Mouse (Mus musculus) forebrain, embryonic 13.5 days (tissue): Measurements from ENCODE around the gene Rhbdf1. TPM values are rescaled to one million over a fixed set of nuclear protein-coding genes. Genes with fewer than 3 reads are reported as not detected.

Source experiments
- ATAC-seq: fragments of 200-750 bp; cut with Nextera tagmentation; 2 replicates; pipeline ENCODE4 v1.8.0; 2017
- H3K27ac ChIP-seq: fragments of 300-500 bp; sonication (generic); 2 replicates; pipeline ENCODE4 v1.5.1; 2015; ENCODE audit warnings: inconsistent platforms, mild to moderate bottlenecking, moderate library complexity
- H3K27me3 ChIP-seq: fragments of 300-500 bp; sonication (generic); 2 replicates; pipeline ENCODE4 v1.6.1; 2015; ENCODE audit warnings: mild to moderate bottlenecking, inconsistent platforms
- H3K36me3 ChIP-seq: fragments of 300-500 bp; sonication (generic); 2 replicates; pipeline ENCODE4 v1.6.1; 2015; ENCODE audit warnings: mild to moderate bottlenecking, inconsistent platforms; ENCODE audit not compliant: poor library complexity, severe bottlenecking
- H3K4me1 ChIP-seq: fragments of 300-500 bp; sonication (generic); 2 replicates; pipeline ENCODE4 v1.6.1; 2015; ENCODE audit warnings: inconsistent platforms
- H3K4me2 ChIP-seq: fragments of 300-500 bp; sonication (generic); 2 replicates; pipeline ENCODE4 v1.6.1; 2015; ENCODE audit warnings: inconsistent platforms, mild to moderate bottlenecking, moderate library complexity
- H3K4me3 ChIP-seq: fragments of 300-500 bp; sonication (generic); 2 replicates; pipeline ENCODE4 v1.5.1; 2015; ENCODE audit warnings: mild to moderate bottlenecking, inconsistent platforms
- H3K9ac ChIP-seq: fragments of 300-500 bp; sonication (generic); 2 replicates; pipeline ENCODE4 v1.6.1; 2015; ENCODE audit warnings: mild to moderate bottlenecking, inconsistent platforms
- H3K9me3 ChIP-seq: fragments of 300-500 bp; sonication (generic); replicated peaks from 2 replicates; pipeline ENCODE4 v1.6.1; 2016; ENCODE audit warnings: inconsistent platforms
- WGBS: fragments of 180-500 bp; shearing (Covaris S2); methylation state at CpG from one replicate; pipeline ENCODE4 v1.1.7; 2015; 5-methylcytosine and 5-hydroxymethylcytosine counted together
- polyA plus RNA-seq: library from polyadenylated mRNA; unstranded; fragments of >200 nt; fragmentation: Nextera tagmentation; extraction: Ambion mirVana; gene quantifications from 2 replicates; pipeline ENCODE4 v1.2.1, GENCODE M21; 2015

The Rhbdf1 gene
- polyA plus RNA-seq, 1 experiment from 2014 or later = 9.7 TPM

DNA sequence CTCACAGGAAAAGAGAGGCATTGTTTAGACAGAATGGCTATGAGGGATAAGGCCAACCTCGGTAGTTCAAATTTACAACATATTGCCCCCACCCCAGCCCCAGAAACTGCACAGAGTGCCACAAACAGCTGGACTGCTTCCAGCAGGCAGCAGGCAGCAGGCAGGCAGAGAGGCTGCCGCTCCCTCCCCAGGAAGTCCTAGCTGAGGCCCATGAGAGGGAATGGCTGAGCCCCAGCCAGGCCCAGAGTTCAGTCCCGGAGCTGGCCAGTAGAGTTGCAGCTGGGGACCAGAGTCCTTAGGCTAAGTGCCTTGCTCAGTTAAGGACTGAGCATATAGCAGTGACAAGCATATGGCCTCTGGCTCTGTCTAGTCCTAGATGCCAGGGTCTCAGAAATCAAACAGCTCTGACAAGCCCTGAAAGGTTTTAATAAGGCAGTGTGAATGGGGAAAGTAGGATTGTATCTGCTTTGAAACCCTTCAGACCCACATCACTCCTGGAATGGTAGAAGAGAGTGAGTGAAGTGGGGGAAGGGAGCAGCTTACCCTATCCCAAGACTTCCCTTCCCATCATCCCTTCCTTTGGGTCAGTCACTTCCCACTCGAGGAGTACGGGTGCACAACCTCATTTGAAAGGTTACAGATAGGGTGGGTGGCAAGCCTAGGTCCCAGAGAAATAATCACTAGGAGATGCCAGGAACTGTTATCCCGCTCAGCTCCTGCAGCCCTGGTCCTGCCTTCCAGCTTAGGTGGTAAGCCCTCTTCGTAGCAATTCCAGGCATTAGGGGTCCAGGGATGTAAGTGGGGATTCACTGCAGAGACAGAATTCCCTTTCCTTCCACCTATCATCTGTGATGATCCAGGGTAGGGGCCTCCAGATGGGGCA is 3.4 kb upstream of the Rhbdf1 start:
- WGBS = 64% methylated on average over 7 of the region's 7 CpGs

DNA sequence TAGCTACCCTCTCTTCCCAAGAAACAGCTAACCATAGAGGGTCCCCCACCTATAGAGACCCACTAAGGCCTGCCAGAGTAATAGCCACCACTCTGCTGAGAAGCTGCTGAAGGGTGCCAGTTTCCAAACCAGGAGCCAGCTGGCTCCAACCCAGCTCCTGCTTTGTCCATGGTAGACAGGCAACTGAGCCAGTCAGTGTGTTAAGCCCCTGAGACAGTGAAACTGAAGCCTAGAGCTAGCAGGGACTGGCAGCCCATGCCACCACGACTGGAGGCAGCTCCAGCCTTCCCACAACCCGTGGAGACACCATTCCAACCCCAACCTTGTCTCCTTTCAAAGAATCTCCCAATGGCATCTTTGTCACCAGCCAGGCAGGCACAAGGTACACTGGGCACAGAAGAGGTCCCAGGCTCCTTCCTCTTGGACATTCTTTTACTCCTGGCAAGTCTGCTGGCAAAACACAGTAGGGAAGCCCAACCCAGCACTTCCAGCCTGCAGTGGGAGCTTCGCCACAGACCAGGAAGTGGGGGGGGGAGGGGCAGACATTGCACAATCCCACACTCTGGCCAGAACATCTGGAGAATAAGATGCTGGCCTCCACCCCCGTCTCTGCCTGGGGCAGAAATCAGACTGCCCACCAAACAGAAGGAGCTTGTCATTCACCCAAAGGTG is 2.5 kb upstream of the Rhbdf1 start:
- no peaks in the 10 kb centered on the region for H3K9me3 ChIP-seq
- H3K9ac ChIP-seq = no peak overlapping the region
- H3K27ac ChIP-seq = peak overlapping the region; percentile 44
- no peak overlapping the region for H3K4me2 ChIP-seq
- no peak; the same call in 1 of the 2 replicates for ATAC-seq
- WGBS = 32% methylated on average over 4 of the region's 4 CpGs
- H3K27me3 ChIP-seq = peaks cover 51% of the 10 kb centered on the region
- peaks cover 53% of the 10 kb centered on the region for H3K4me1 ChIP-seq
- H3K4me3 ChIP-seq = no peak overlapping the region
- H3K36me3 ChIP-seq = peaks cover 11% of the 10 kb centered on the region

More for the DNA sequence above, 3.4 kb upstream of the Rhbdf1 start:
- Histone ChIP-seq H3K4me1 (peaks cover 53% of the 10 kb centered on the region), H3K27me3 (peaks cover 45% of the 10 kb centered on the region), H3K9me3 (no peaks in the 10 kb centered on the region), H3K27ac (no peak overlapping the region), H3K9ac (no peak overlapping the region), H3K4me3 (no peak overlapping the region), H3K4me2 (peak overlapping the region; percentile 77; the same call in 1 of the 2 replicates), H3K36me3 (peaks cover 20% of the 10 kb centered on the region)
- ATAC-seq = no peak

DNA sequence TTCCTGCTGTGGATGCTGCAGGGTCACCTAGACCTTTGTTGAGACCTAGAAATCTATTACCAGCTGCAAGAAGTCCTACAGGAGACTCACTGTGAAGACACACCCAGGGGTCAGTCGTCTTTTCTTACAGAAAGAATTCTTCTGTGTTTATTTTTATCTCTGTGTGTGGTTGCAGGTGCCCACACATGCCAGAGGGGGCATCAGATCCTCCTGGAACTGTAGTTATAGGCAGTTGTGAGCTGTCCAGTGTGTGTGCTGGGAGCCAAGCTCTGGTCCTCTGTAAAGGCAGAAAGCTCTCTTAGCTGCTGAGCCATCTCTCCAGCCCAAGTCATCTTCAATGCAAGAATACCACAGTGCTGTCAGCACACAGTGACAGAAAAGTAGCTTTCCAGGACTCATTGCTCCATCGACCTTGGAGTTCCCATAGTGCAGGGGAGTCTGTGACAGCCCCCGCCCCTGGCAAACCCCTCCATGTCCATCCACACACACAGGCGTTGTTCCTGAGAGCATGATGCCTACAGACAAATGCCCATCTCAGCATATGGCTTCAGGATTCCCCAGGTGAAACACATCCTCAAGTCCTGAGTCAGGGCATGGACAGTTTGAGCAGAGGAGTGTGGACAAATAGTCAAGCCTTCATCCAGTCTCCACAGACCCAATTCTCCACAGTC is 1.3 kb upstream of the Rhbdf1 start:
- H3K9ac ChIP-seq = no peak overlapping the region
- no peaks in the 10 kb centered on the region for H3K9me3 ChIP-seq

DNA sequence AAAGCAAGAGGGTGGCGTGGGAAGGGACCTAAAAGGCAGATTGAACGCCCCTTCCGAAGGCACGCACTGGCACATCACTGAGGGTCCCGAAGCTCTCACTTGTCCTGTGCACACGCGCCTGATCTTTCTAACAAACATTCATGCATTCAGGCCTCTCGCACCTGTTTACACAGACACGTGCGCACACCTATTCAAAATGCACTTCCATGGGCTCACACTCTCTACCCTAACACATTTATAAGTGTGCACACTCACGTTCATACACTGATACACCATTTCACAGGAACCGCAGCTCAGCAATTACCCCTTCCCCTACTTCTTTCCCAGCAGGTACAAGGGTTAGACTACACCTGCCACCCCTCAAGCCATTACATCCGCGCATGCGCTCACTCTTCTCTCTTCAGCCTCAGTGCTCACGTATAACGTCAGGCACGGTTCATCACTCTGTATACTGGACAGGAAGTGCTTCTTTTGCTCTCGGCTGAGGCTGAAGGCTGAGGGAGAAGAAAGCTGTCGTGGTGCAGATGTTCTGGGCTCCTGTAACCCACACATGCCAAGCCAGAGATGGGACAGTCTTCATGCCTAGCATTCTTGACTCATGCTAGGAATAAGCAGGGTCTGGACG is 582 bp upstream of the Rhbdf1 start:
- H3K27ac ChIP-seq = no peak overlapping the region
- H3K4me2 ChIP-seq = peak overlapping the region; percentile 99
- H3K36me3 ChIP-seq = no peaks in the 10 kb centered on the region
- H3K9ac ChIP-seq = peak overlapping the region; percentile 74; the same call in 1 of the 2 replicates
- H3K4me1 ChIP-seq = peaks cover 61% of the 10 kb centered on the region
- H3K4me3 ChIP-seq = peak overlapping the region; percentile 62
- WGBS = 11% methylated on average over 21 of the region's 21 CpGs
- H3K9me3 ChIP-seq = no peaks in the 10 kb centered on the region
- no peak for ATAC-seq
- H3K27me3 ChIP-seq = peaks cover 51% of the 10 kb centered on the region

More for the DNA sequence above, 1.3 kb upstream of the Rhbdf1 start:
- Histone ChIP-seq H3K36me3 (no peaks in the 10 kb centered on the region), H3K4me1 (peaks cover 59% of the 10 kb centered on the region), H3K4me3 (no peak overlapping the region), H3K27ac (no peak overlapping the region), H3K27me3 (peaks cover 51% of the 10 kb centered on the region), H3K4me2 (no peak overlapping the region)
- ATAC-seq = no peak
- WGBS = 74% methylated on average over 4 of the region's 4 CpGs

DNA sequence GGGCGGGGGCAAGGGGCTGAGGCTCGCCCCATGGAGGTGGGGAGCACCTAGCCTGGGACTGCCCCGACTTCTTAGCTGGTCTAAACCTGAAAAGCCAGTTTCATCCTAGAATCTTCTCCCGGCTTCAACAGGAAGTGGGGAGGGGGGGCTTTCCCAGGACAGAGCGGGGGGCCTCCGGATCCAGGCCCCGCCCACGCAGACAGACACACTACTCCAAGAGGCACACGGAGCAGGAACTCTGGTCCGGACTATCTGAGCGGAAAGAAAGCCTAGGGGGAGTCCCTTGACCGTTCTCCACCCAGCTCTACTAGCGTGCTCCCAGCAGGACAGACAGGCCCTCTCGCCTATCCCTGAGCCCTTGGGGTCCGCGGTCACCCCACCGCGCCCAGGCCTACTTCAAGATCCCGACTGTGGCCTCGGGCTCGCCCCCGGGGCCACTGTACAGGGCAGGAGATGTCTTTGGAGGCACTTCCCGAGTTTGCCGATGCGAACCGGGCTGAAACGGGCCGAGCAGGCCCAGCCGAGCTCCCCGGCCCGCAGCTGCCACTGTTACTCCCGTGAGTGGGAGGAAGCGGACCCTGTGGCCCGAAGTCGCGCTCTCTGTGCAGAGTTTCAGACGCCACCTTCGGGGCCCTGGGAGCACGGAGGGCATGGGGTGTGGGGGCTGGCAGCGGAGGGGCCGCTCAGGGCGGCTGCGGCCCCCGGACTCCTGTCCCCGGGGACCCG is 712 bp downstream of the Rhbdf1 start:
- peak overlapping the region; percentile 74 for H3K9ac ChIP-seq
- 1% methylated on average over 45 of the region's 46 CpGs for WGBS
- H3K4me3 ChIP-seq = peak overlapping the region; percentile 62
- H3K9me3 ChIP-seq = no peaks in the 10 kb centered on the region
- peaks cover 49% of the 10 kb centered on the region for H3K4me1 ChIP-seq
- ATAC-seq = peak; percentile 17; the same call in 1 of the 2 replicates
- no peaks in the 10 kb centered on the region for H3K36me3 ChIP-seq
- H3K27ac ChIP-seq = peak overlapping the region; percentile 51
- peaks cover 51% of the 10 kb centered on the region for H3K27me3 ChIP-seq
- H3K4me2 ChIP-seq = peak overlapping the region; percentile 99

DNA sequence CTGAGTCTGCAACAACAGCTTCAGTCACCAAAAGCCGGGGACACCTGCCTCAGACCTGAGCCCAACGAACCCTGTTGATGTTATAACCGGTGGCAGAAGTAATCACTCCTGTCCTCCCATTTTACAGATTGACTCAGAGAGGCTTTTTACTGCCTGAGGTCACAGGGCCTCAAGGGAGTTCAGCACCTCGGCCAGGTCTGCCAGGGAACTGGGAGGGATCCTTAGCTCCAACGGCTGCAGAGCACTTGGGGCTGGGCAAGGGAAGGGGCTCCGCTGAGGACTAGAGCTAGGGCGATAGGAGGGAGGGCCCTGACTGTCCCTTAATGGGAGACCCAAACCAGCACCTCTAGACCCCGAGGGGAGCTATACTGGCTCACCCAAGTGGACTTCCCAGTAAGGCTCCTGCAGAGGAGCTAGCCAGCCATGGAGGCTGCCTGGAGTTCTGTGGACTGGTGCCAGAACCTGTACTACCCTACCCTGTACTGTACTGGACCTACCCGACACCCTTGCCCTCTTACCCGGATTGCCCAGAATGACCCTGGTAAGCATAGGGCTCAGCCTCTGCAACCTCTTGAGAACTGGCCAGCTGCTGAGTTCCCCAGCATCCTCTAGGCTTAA is 1.4 kb downstream of the Rhbdf1 start:
- H3K27me3 ChIP-seq = peaks cover 51% of the 10 kb centered on the region
- WGBS = 40% methylated on average over 10 of the region's 10 CpGs
- peaks cover 46% of the 10 kb centered on the region for H3K4me1 ChIP-seq
- H3K9me3 ChIP-seq = no peaks in the 10 kb centered on the region
- H3K36me3 ChIP-seq = no peaks in the 10 kb centered on the region
- peak overlapping the region; percentile 99 for H3K4me2 ChIP-seq
- H3K4me3 ChIP-seq = peak overlapping the region; percentile 62
- H3K27ac ChIP-seq = no peak overlapping the region
- 0 out of 2 replicates have a peak, but pooled peaks have one; percentile 4 for ATAC-seq
- H3K9ac ChIP-seq = 0 out of 2 replicates have a peak overlapping the region, but pooled peaks have one; percentile 74

DNA sequence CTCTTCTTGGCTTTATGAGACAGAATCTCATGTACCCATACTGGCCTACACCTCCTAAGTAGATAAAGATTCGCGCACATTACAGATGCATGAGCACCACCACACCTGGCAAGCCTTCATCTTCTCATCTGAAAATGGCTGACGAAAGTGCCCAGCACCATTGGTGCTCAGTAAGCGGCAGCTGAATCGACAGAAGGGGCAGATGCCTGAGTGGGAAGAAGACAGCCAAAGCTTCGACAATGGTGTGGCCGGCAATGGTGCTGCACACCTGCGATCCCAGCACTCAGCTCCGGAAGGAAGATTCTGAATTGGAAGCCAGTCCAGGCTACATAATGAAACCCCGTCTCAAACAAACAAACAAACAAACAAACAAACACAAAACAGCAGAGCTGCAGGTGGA is 2.8 kb downstream of the Rhbdf1 start:
- no peak for ATAC-seq
- Histone ChIP-seq H3K9ac (no peak overlapping the region), H3K4me3 (no peak overlapping the region), H3K4me2 (no peak overlapping the region), H3K4me1 (peaks cover 33% of the 10 kb centered on the region), H3K36me3 (no peaks in the 10 kb centered on the region), H3K9me3 (no peaks in the 10 kb centered on the region), H3K27ac (no peak overlapping the region), H3K27me3 (peaks cover 42% of the 10 kb centered on the region)
- WGBS = 86% methylated on average over 10 of the region's 10 CpGs

DNA sequence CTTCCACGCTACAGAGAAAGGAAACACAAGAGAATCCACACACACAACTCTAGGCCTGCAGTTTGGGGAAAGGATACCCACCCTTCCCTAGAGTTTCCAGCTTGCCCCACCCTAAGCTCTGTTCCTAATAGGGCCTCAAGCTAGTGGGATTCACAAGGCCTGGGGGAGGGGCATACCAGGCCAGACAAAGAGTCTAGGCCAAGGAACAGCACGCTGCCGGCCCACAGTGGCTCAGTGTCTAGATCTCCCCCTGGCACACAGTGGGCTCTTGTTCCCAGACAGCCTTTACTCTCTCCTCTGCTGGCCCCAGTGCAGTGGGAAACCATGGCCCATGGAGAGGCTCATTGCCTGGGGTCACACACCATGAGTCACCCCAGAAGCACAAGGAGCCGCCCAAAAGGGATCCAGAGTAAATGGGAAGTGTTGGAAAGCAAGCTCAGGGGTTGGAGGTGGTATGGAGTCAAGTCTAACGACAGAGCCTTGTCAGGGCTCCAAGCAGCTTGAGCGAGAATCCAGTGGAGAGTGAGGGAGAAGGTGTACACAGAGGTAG is 3.5 kb downstream of the Rhbdf1 start:
- 0 out of 2 replicates have a peak overlapping the region, but pooled peaks have one; percentile 19 for H3K27ac ChIP-seq
- H3K9me3 ChIP-seq = no peaks in the 10 kb centered on the region
- H3K4me2 ChIP-seq = no peak overlapping the region
- H3K4me1 ChIP-seq = peaks cover 30% of the 10 kb centered on the region
- peaks cover 36% of the 10 kb centered on the region for H3K27me3 ChIP-seq
- H3K9ac ChIP-seq = no peak overlapping the region
- no peaks in the 10 kb centered on the region for H3K36me3 ChIP-seq
- ATAC-seq = no peak
- WGBS = 48% methylated on average over 6 of the region's 6 CpGs
- no peak overlapping the region for H3K4me3 ChIP-seq

DNA sequence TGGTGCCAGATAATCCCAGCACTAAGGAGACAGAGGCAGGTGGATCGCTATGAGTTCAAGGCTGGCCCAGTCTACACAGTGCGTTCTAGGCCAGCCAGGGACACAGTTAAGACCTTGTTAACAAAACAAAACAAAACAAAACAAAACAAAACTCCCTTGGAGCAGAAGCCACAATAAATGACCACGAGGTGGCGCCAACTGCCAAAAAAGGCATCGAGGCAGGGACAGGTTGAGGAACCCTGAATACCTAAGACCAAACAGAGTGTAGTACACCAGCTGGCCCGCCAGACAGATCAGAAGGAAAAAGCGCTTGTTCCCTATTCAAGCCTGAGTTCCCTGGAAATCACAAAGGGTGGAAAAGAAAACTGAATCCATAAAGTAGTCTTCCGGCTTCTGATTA is 5.2 kb downstream of the Rhbdf1 start:
- Histone ChIP-seq H3K9me3 (no peaks in the 10 kb centered on the region), H3K27me3 (peaks cover 20% of the 10 kb centered on the region), H3K36me3 (no peaks in the 10 kb centered on the region; the same call in 1 of the 2 replicates), H3K9ac (no peak overlapping the region), H3K27ac (0 out of 2 replicates have a peak overlapping the region, but pooled peaks have one; percentile 35), H3K4me1 (peaks cover 20% of the 10 kb centered on the region), H3K4me2 (no peak overlapping the region), H3K4me3 (no peak overlapping the region)
- 21% methylated on average over 8 of the region's 8 CpGs for WGBS
- peak; percentile 65 for ATAC-seq

DNA sequence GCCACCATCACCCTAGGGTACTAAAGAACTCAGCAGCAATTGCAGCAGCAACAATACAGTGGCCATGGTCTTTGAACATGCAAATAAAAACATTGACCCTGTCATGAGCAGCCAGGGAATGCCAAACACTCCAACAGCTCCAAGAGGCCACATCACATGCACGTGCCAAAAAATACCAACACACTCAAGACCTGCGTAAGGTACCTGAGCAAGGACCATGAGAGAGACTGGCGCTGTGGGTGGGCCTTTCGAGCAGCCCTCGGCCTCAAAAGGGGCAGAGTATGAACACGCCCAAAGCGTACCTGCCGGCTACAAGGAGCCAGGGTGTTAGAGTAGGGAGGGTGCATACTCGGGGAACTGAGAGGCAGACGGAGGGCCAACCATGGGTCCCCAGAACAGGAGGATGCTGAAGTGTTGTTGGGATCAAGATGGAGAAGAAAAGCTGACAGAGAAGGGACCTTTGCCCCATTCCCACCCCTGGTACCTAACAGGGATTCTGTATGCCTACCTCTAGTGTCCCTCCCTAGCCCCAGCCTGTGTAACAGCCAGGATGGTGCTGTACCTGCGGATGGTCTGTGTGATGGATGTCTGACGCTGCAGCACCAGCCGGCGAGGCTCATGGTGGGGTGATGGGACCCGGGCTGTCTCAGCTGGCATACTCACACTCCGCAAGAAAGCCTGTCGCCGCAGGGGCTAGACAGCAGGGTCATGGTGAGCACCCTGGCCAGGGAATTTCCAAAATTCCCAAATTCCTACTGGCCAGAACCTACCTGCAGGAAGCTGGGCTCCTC is 6.5 kb downstream of the Rhbdf1 start:
- no peak overlapping the region for H3K4me3 ChIP-seq
- no peak overlapping the region for H3K4me2 ChIP-seq
- peaks cover 8% of the 10 kb centered on the region for H3K4me1 ChIP-seq
- H3K27ac ChIP-seq = no peak overlapping the region
- H3K27me3 ChIP-seq = peaks cover 7% of the 10 kb centered on the region
- no peak overlapping the region for H3K9ac ChIP-seq
- H3K9me3 ChIP-seq = no peaks in the 10 kb centered on the region
- ATAC-seq = no peak
- WGBS = 92% methylated on average over 18 of the region's 18 CpGs
- peaks cover under 1% of the 10 kb centered on the region; the same call in 1 of the 2 replicates for H3K36me3 ChIP-seq
